Mouse (Mus musculus): ENCODE results near the gene Diras1.
"Not testable (repeated sequence)": the region's sequence is repeated elsewhere in the genome, so short reads cannot be mapped to it uniquely, and the experiment has no call there.

Gene Diras1

DNA sequence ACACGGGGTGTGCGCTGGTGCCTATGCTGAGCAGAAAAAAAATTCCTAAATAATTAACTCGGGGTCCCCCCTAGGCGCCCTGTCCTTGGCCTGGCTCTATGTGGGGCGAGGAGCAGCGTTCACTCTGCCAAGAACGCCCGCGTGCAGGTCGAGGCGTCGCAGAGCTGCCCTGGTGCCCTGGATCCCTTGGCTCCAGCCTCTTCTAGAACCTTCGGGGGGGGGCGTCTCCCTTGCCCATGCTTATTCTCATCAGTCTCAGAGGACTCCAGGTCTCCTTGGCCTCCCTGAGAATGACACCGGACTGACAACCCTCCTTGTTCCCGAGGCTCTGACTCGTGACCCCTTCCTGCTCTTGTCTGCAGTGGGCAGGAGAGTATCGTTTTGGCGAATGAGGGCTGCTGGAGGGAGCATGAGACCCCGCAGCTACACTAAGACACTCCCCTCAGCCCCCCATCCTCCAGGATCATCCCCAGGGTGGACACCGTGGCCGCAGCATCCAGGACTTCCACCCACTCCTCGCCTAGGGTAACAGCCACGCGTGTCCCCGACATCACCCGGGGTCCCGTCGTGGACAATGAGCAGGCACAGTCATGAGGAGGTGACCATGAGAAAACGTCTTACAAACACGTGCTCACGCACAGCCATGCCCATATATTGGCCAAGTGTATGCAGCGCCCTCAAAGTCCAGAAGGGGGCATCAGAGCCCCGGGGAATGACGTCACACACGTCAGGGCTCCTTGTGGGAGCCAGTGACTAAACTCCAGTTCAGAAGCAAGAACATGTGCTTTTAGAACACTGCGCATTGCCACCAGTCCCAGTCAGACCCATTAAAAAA is 25.9 kb downstream of the Diras1 start:
- DNase-seq (ENCODE audit: extremely low spot score, low read depth, low spot score) = peak; percentile 85

DNA sequence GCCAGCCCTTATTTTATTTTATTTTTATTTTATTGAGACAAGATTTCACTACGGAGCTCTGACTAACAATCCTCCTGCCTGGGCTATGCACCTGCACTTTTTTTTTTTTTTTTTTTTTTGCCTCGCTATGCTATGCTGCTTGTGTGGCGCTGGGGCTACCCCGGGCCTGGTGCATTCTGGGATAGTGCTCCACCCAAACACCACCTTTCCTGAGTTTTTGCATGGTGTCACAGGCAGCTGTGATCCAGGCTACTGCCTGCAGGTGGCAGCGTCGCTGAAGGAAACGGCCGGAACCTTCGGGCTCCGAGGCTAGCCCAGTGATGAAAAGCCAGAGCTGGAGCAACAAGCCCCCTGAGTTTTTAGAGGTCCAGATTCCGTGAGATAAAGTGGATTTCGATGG is 26.7 kb downstream of the Diras1 start:
- DNase-seq (ENCODE audit: extremely low spot score, low read depth, low spot score) = no peak

GRCm38 (mm10) chr10:80998021-80998420 is 27.4 kb downstream of the Diras1 start:
- DNase-seq (ENCODE audit: extremely low spot score, low read depth, low spot score) = no peak

GRCm38 (mm10) chr10:80997332-80997731 is 28.1 kb downstream of the Diras1 start:
- DNase-seq (ENCODE audit: extremely low spot score, low read depth, low spot score) = no peak

DNA sequence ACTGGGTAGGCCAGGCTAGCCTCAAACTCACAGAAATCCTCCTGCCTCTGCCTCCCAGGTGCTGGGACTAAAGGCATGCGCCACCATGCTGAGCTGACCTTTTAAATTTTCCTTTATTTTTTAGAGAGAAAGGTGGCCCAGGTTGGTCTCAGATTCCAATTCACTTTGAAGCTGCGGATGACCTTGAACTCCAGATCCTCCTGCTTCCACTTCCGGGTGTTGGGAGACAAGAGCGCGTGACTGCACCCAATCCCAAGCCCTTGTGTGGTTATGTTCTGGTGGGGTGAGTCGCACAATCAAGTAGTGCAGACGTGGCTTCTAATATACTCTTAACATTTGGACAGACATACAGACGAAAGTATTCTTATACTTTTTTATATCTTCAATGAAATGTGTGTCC is 29.0 kb downstream of the Diras1 start:
- no peak for DNase-seq (ENCODE audit: extremely low spot score, low read depth, low spot score)

- DNase-seq (ENCODE audit: extremely low spot score, low read depth, low spot score) = peak; percentile 56
Observed at GRCm38 (mm10) chr10:80995091-80995632, 30.3 kb downstream of the Diras1 start.

- DNase-seq (ENCODE audit: extremely low spot score, low read depth, low spot score) = no peak
Observed at GRCm38 (mm10) chr10:80994621-80995020, 30.8 kb downstream of the Diras1 start.

- no peak for DNase-seq (ENCODE audit: extremely low spot score, low read depth, low spot score)
Observed at GRCm38 (mm10) chr10:80993276-80993675, 32.2 kb downstream of the Diras1 start.

DNA sequence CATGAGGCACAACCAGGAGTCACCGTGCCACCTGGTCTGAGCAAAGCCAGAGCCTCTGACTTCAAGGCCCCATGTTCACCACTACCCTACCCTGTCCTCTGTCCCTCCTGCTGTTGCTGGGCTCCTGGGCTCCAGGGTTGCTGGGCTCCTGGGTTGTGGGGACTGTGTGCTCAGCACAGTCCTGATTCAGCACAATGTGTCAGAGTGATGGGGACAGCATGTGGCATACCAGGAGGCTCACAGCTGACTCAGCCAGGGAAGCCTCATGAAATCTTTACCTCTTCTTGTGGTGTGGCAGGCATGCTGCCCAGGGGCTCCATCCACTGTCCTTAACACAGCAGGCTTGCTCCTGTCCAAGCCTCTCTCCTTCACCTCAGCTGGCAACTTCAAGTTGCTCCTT is 33.5 kb downstream of the Diras1 start:
- no peak for DNase-seq (ENCODE audit: extremely low spot score, low read depth, low spot score)

DNA sequence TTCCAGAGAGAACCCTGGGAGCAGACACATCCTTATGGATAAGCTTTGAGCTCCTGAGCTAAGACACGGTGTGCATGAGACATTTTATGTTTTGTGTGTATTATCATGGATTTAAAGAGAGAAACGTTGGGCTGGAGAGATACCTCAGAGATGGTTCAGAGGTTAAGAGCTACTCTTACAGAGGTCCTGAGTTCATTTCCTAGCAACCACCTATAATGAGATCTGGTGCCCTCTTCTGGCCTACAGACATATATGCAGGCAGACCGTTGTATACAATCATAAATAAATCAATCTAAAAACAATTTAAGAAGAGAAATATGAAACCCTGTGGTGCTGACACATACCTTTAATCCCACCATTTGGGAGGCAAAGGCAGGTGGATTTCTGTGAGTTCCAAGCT is 34.5 kb downstream of the Diras1 start:
- DNase-seq (ENCODE audit: extremely low spot score, low read depth, low spot score) = no peak

DNA sequence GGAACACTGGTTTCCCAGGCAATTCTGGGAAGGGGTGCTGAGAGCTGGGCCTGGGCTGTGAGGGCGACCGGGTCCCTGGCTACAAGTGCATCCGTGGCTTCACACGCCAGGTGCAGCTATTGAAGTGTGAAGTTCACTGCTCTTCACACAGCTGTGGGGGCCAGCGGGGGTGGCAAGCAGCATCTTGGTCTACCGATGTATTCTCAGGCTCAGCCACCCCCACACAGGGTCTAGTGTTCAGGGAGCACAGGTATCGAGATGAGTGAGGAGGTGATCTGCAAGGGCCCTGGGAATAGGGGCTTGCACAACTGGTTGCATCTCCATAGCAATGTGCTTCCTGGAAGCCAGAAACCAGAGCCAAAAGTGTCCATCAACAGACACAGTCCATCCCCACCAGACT is 35.1 kb downstream of the Diras1 start:
- DNase-seq (ENCODE audit: extremely low spot score, low read depth, low spot score) = no peak

GRCm38 (mm10) chr10:80989854-80990253 is 35.6 kb downstream of the Diras1 start:
- not testable (repeated sequence) for DNase-seq (ENCODE audit: extremely low spot score, low read depth, low spot score)

- no peak for DNase-seq (ENCODE audit: extremely low spot score, low read depth, low spot score)
Observed at GRCm38 (mm10) chr10:80989446-80989845, 36.0 kb downstream of the Diras1 start.

DNA sequence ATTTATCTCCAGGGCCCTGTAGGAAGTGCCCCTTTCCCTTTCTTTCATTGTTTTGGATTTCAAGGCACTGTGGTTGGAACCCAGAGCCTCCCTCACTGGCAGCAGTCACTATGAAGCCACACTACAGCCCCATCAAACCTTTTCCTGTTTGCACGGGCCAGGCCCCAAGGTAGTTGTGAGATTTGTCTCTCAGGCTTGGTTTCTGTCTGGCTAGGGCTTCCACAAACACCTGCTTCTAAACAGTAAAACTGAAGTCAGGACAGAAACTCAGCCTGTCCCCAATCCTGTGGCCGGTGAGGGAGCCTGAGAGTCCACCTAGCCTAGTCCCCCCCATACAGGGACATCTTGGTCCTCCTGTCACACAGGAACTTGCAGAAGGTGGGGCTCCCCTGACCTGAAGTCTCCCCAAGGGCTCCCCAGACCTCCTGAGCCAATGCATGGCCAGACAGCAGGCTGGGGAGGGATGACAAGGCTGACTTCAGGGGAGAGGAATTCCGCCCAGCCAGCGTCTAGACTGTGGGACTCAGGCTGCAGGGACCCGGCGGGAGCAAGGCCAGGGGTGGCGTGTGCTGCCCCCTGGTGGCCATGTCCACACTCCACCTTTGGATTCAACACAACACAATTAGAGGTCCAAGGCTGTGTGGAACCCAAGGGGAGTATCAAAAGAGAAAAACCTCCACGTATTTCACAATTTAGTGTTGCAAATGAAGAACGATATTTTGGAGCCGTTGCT is 37.6 kb downstream of the Diras1 start:
- peak; percentile 73 for DNase-seq (ENCODE audit: extremely low spot score, low read depth, low spot score)

GRCm38 (mm10) chr10:80986754-80987153 is 38.7 kb downstream of the Diras1 start:
- DNase-seq (ENCODE audit: extremely low spot score, low read depth, low spot score) = no peak

- no peak for DNase-seq (ENCODE audit: extremely low spot score, low read depth, low spot score)
Observed at GRCm38 (mm10) chr10:80985970-80986701, 39.3 kb downstream of the Diras1 start.

- no peak for DNase-seq (ENCODE audit: extremely low spot score, low read depth, low spot score)
Observed at GRCm38 (mm10) chr10:80985241-80985969, 40.1 kb downstream of the Diras1 start.

- no peak for DNase-seq (ENCODE audit: extremely low spot score, low read depth, low spot score)
Observed at GRCm38 (mm10) chr10:80984223-80984622, 41.2 kb downstream of the Diras1 start.

GRCm38 (mm10) chr10:80982381-80982780 is 43.1 kb downstream of the Diras1 start:
- no peak for DNase-seq (ENCODE audit: extremely low spot score, low read depth, low spot score)

GRCm38 (mm10) chr10:80981564-80982112 is 43.8 kb downstream of the Diras1 start:
- no peak for DNase-seq (ENCODE audit: extremely low spot score, low read depth, low spot score)

All from hindlimb bud, embryonic 11.5 days (tissue).